Mouse (Mus musculus) CH12.LX (cell line): ENCODE results near the gene Zbtb1. TPM values are rescaled to one million over a fixed set of nuclear protein-coding genes. Genes with fewer than 3 reads are reported as not detected.

Experiments used
- DNase-seq: peaks from one replicate; pipeline ENCODE4 v3.0.0-alpha.2; 2013; ENCODE audit errors: extremely low read depth
- H3K27ac ChIP-seq: 2 replicates; pipeline ENCODE4 v1.5.1; 2012; ENCODE audit warnings: low read depth, mild to moderate bottlenecking, control low read depth, moderate library complexity; ENCODE audit not compliant: insufficient read depth
- H3K27me3 ChIP-seq: replicated peaks from 2 replicates; pipeline ENCODE3; 2012; ENCODE audit warnings: inconsistent platforms
- H3K36me3 ChIP-seq, 2 experiments: replicated peaks in 1 of 2; 2 replicates each; pipeline versions ENCODE3 to v1.6.1; 2012; ENCODE audit warnings: inconsistent platforms in 1 of 2, low read length in 1 of 2, mild to moderate bottlenecking in 1 of 2, mixed read lengths in 1 of 2, moderate library complexity in 1 of 2; ENCODE audit not compliant: control insufficient read depth in 1 of 2, insufficient read depth in 1 of 2
- H3K4me1 ChIP-seq, 2 experiments: 2 replicates each; pipeline ENCODE4 v1.6.1; 2012; ENCODE audit warnings: inconsistent platforms in 1 of 2, moderate library complexity in 1 of 2; ENCODE audit not compliant: insufficient read depth in 2 of 2, control insufficient read depth in 1 of 2
- H3K4me2 ChIP-seq: 2 replicates; pipeline ENCODE4 v1.6.1; 2012; ENCODE audit warnings: low read depth, mild to moderate bottlenecking, control low read depth; ENCODE audit not compliant: poor library complexity, insufficient read depth, severe bottlenecking
- H3K4me3 ChIP-seq, 3 experiments: fragments of 150-350 bp in 1 of 3; sonication (generic) in 1 of 3; replicated peaks in 1 of 3; 2 replicates each; pipeline versions ENCODE3 to v1.5.1; 2011 to 2012; ENCODE audit warnings: low read depth in 2 of 3, low read length in 2 of 3, mild to moderate bottlenecking in 2 of 3, moderate library complexity in 2 of 3, control low read depth in 1 of 3, improper control_type of control experiment in 1 of 3, inconsistent platforms in 1 of 3, mixed read lengths in 1 of 3; ENCODE audit not compliant: poor library complexity in 1 of 3
- H3K79me2 ChIP-seq: replicated peaks from 2 replicates; pipeline ENCODE4 v1.6.1; 2012; ENCODE audit warnings: mild to moderate bottlenecking, moderate library complexity; ENCODE audit not compliant: control insufficient read depth, poor library complexity, insufficient read depth, severe bottlenecking; ENCODE audit errors: extremely low read depth
- H3K9ac ChIP-seq: 2 replicates; pipeline ENCODE4 v1.6.1; 2012; ENCODE audit warnings: low read depth, mild to moderate bottlenecking, control low read depth, moderate library complexity; ENCODE audit not compliant: insufficient read depth
- H3K9me3 ChIP-seq: replicated peaks from 2 replicates; pipeline ENCODE3; 2012; ENCODE audit warnings: low read length, inconsistent platforms, mixed read lengths
- BHLHE40 ChIP-seq: IDR thresholded peaks from 2 replicates; pipeline ENCODE4 v1.6.1; 2011; ENCODE audit warnings: mild to moderate bottlenecking, low read depth, low read length, improper control_type of control experiment
- CHD1 ChIP-seq: IDR thresholded peaks from 2 replicates; pipeline ENCODE4 v1.6.1; 2012; ENCODE audit warnings: low read depth, low read length, improper control_type of control experiment, inconsistent platforms
- CTCF ChIP-seq, 2 experiments: IDR thresholded peaks in 1 of 2; conservative IDR thresholded peaks in 1 of 2; 2 replicates each; pipeline ENCODE4 v1.5.1; 2011 to 2012; ENCODE audit warnings: low read depth in 2 of 2, low read length in 2 of 2, improper control_type of control experiment in 1 of 2, inconsistent platforms in 1 of 2, mild to moderate bottlenecking in 1 of 2, moderate library complexity in 1 of 2
- EP300 ChIP-seq: IDR thresholded peaks from 2 replicates; pipeline ENCODE4 v1.6.1; 2011; ENCODE audit warnings: low read length, improper control_type of control experiment
- GABPA ChIP-seq: IDR thresholded peaks from 2 replicates; pipeline ENCODE4 v1.6.1; 2012; ENCODE audit warnings: low read depth, low read length, improper control_type of control experiment, inconsistent platforms; ENCODE audit not compliant: insufficient replicate concordance
- HCFC1 ChIP-seq: IDR thresholded peaks from 2 replicates; pipeline ENCODE4 v1.6.1; 2012; ENCODE audit warnings: low read depth, mild to moderate bottlenecking, inconsistent platforms, low read length, improper control_type of control experiment
- IRF4 ChIP-seq: IDR thresholded peaks from 2 replicates; pipeline ENCODE4 v1.6.1; 2014; ENCODE audit warnings: low read depth, mild to moderate bottlenecking, inconsistent platforms, low read length, improper control_type of control experiment
- JUND ChIP-seq: conservative IDR thresholded peaks from 2 replicates; pipeline ENCODE4 v1.6.1; 2011; ENCODE audit warnings: low read depth, low read length, improper control_type of control experiment
- MAX ChIP-seq: IDR thresholded peaks from 2 replicates; pipeline ENCODE4 v1.6.1; 2011; ENCODE audit warnings: low read length, improper control_type of control experiment
- MXI1 ChIP-seq: IDR thresholded peaks from 2 replicates; pipeline ENCODE4 v1.6.1; 2011; ENCODE audit warnings: mild to moderate bottlenecking, low read depth, low read length, improper control_type of control experiment
- MYC ChIP-seq: IDR thresholded peaks from 2 replicates; pipeline ENCODE4 v1.6.1; 2011; ENCODE audit warnings: low read depth, mild to moderate bottlenecking, improper control_type of control experiment, low read length
- NELFE ChIP-seq: IDR thresholded peaks from 2 replicates; pipeline ENCODE4 v1.6.1; 2011; ENCODE audit warnings: low read depth, low read length, improper control_type of control experiment
- POLR2AphosphoS2 ChIP-seq: IDR thresholded peaks from 2 replicates; pipeline ENCODE4 v1.6.1; 2011; ENCODE audit warnings: low read depth, low read length, improper control_type of control experiment
- RAD21 ChIP-seq: IDR thresholded peaks from 2 replicates; pipeline ENCODE4 v1.6.1; 2011; ENCODE audit warnings: low read depth, mild to moderate bottlenecking, low read length, improper control_type of control experiment, moderate library complexity
- SIN3A ChIP-seq: IDR thresholded peaks from 2 replicates; pipeline ENCODE4 v1.6.1; 2012; ENCODE audit warnings: low read length, improper control_type of control experiment, inconsistent platforms
- SMC3 ChIP-seq: IDR thresholded peaks from 2 replicates; pipeline ENCODE4 v1.6.1; 2011; ENCODE audit warnings: low read depth, low read length, improper control_type of control experiment
- TCF12 ChIP-seq: IDR thresholded peaks from 2 replicates; pipeline ENCODE4 v1.6.1; 2014; ENCODE audit warnings: low read depth, mild to moderate bottlenecking, inconsistent platforms, low read length, improper control_type of control experiment
- USF1 ChIP-seq: IDR thresholded peaks from 2 replicates; pipeline ENCODE4 v1.6.1; 2014; ENCODE audit warnings: low read depth, mild to moderate bottlenecking, inconsistent platforms, low read length, improper control_type of control experiment
- ZKSCAN1 ChIP-seq: IDR thresholded peaks from 2 replicates; pipeline ENCODE4 v1.6.1; 2012; ENCODE audit warnings: low read depth, inconsistent platforms, low read length, improper control_type of control experiment, borderline replicate concordance
- dilution Hi-C: fragments of 300-500 bp; cut with MboI; formaldehyde crosslinking; loops from 2 replicates; pipeline ENCODE4 v1.14.3; 2020; ENCODE audit warnings: low sequenced_read_pairs; ENCODE audit not compliant: extremely low pct_unique_long_range_greater_than_20kb, extremely low pct_ligation_motif_present
- in situ Hi-C: fragments of 300-500 bp; cut with MboI; formaldehyde crosslinking; loops from 3 replicates; pipeline ENCODE4 v1.14.3; 2019; ENCODE audit warnings: low sequenced_read_pairs, low pct_ligation_motif_present, low pct_unique_long_range_greater_than_20kb, mixed read lengths
- polyA plus RNA-seq: library from polyadenylated mRNA; unstranded; fragments of >175 nt; gene quantifications from 2 replicates; pipeline ENCODE4 v1.2.1, GENCODE M21; 2012; ENCODE audit warnings: low read depth; ENCODE audit not compliant: insufficient read length
- total RNA-seq, 2 experiments: library from RNA; depleted of rRNA; stranded (reverse); fragments of 300-350 nt in 1 of 2; fragments of >200 nt in 1 of 2; gene quantifications; 2 replicates each; pipeline ENCODE4 v1.2.3; 2012 to 2014

Gene Zbtb1
- total and polyA plus RNA-seq, 3 experiments: 6.4 to 22.0 (median 17.1) TPM

- dilution Hi-C loops (no loop called here), in situ Hi-C loops (no loop called here)
- Histone ChIP-seq H3K4me3 (peak overlapping the region; percentile 75 to 90 (median 79)), H3K4me1 (peaks cover 0 to 28% of the 10 kb centered on the region in 2 experiments; a peak in 2 of 4 replicates), H3K79me2 (peaks cover 52% of the 10 kb centered on the region), H3K4me2 (peak overlapping the region; percentile 98), H3K9me3 (no peaks in the 10 kb centered on the region), H3K36me3 (peaks cover 23 to 33% of the 10 kb centered on the region in 2 experiments), H3K9ac (peak overlapping the region; percentile 80), H3K27ac (peak overlapping the region; percentile 44), H3K27me3 (no peaks in the 10 kb centered on the region)
- no peak for TF ChIP-seq ZKSCAN1
- TF ChIP-seq SIN3A: no peak; the same call in 1 of the 2 replicates
- TF ChIP-seq MXI1: peak; percentile 79; the same call in 1 of the 2 replicates
- peak; percentile 43; the same call in 1 of the 2 replicates for TF ChIP-seq BHLHE40
- TF ChIP-seq CTCF (conservative IDR thresholded peaks at IDR 0.05 in 1 of 2, IDR thresholded peaks at IDR 0.05 in 1 of 2; ENCODE audit: low read depth in 2 of 2, low read length in 2 of 2): peak in 1 of 2 experiments; percentile 22; a peak in 2 of 4 replicates
- TF ChIP-seq POLR2AphosphoS2: no peak
- no peak for TF ChIP-seq TCF12
- no peak for TF ChIP-seq GABPA
- 0 out of 2 replicates have a peak, but pooled peaks have one; percentile 6 for TF ChIP-seq IRF4
- TF ChIP-seq RAD21: peak; percentile 0; the same call in 1 of the 2 replicates
- no peak for TF ChIP-seq NELFE
- TF ChIP-seq USF1: no peak
- no peak for TF ChIP-seq SMC3
- no peak for TF ChIP-seq CHD1
- no peak for TF ChIP-seq HCFC1
- no peak for TF ChIP-seq JUND
- peak; percentile 90 for TF ChIP-seq MAX
- peak; percentile 97 for TF ChIP-seq MYC
- DNase-seq: peak; percentile 34
Observed at GRCm38 (mm10) chr12:76444862-76445261, 74.8 kb downstream of the Zbtb1 start.

GRCm38 (mm10) chr12:76446201-76446600 is 76.1 kb downstream of the Zbtb1 start:
- Histone ChIP-seq H3K9ac (peak overlapping the region; percentile 77), H3K36me3 (peaks cover 35 to 46% of the 10 kb centered on the region in 2 experiments), H3K4me2 (peak overlapping the region; percentile 98), H3K9me3 (no peaks in the 10 kb centered on the region), H3K27ac (no peak overlapping the region), H3K4me1 (peaks cover 0 to 28% of the 10 kb centered on the region in 2 experiments; a peak in 2 of 4 replicates), H3K79me2 (peaks cover 62% of the 10 kb centered on the region), H3K4me3 (peak overlapping the region; percentile 44 to 90 (median 75)), H3K27me3 (no peaks in the 10 kb centered on the region)
- dilution Hi-C loops (no loop called here), in situ Hi-C loops (no loop called here)
- no peak for DNase-seq
- no peak for TF ChIP-seq CHD1
- no peak for TF ChIP-seq MXI1
- 0 out of 2 replicates have a peak, but pooled peaks have one; percentile 37 for TF ChIP-seq EP300

Other genes with a start within 250 kb of the Zbtb1 start
- gene Esr2, start 193.0 kb upstream of the Zbtb1 start, total RNA-seq (2012; rRNA removed): 0.04 TPM in 2 replicates
- not detected in 2 replicates for gene Esr2, start 193.0 kb upstream of the Zbtb1 start, total RNA-seq (2014; rRNA removed)
- not detected in 2 replicates for gene Esr2, start 193.0 kb upstream of the Zbtb1 start, polyA plus RNA-seq
- 0.25 and 0.42 TPM in 2 replicates for gene Tex21, start 123.5 kb upstream of the Zbtb1 start, total RNA-seq (2012; rRNA removed)
- 0.11 TPM in 1 of 2 replicates, not detected in the other for gene Tex21, start 123.5 kb upstream of the Zbtb1 start, total RNA-seq (2014; rRNA removed)
- 0.15 and 0.29 TPM in 2 replicates for gene Tex21, start 123.5 kb upstream of the Zbtb1 start, polyA plus RNA-seq
- gene Mthfd1, start 115.0 kb upstream of the Zbtb1 start, total RNA-seq (2012; rRNA removed): 110 and 144 TPM in 2 replicates
- 112 and 126 TPM in 2 replicates for gene Mthfd1, start 115.0 kb upstream of the Zbtb1 start, total RNA-seq (2014; rRNA removed)
- 133 and 140 TPM in 2 replicates for gene Mthfd1, start 115.0 kb upstream of the Zbtb1 start, polyA plus RNA-seq
- gene Akap5, start 45.4 kb upstream of the Zbtb1 start, total RNA-seq (2012; rRNA removed): 0.38 and 0.67 TPM in 2 replicates
- gene Akap5, start 45.4 kb upstream of the Zbtb1 start, total RNA-seq (2014; rRNA removed): 0.27 and 0.32 TPM in 2 replicates
- gene Akap5, start 45.4 kb upstream of the Zbtb1 start, polyA plus RNA-seq: 0.76 and 0.89 TPM in 2 replicates
- 7.3 TPM in 2 replicates for gene Zbtb25, start 664 bp upstream of the Zbtb1 start, total RNA-seq (2012; rRNA removed)
- 6.6 and 7.2 TPM in 2 replicates for gene Zbtb25, start 664 bp upstream of the Zbtb1 start, total RNA-seq (2014; rRNA removed)
- 8.5 and 18.7 TPM in 2 replicates for gene Zbtb25, start 664 bp upstream of the Zbtb1 start, polyA plus RNA-seq
- 4.7 and 5.3 TPM in 2 replicates for gene Hspa2, start 33.9 kb downstream of the Zbtb1 start, total RNA-seq (2012; rRNA removed)
- 3.4 and 3.6 TPM in 2 replicates for gene Hspa2, start 33.9 kb downstream of the Zbtb1 start, total RNA-seq (2014; rRNA removed)
- 3.4 and 3.8 TPM in 2 replicates for gene Hspa2, start 33.9 kb downstream of the Zbtb1 start, polyA plus RNA-seq
- not detected in 2 replicates for gene Ppp1r36, start 47.3 kb downstream of the Zbtb1 start, total RNA-seq (2012; rRNA removed)
- gene Ppp1r36, start 47.3 kb downstream of the Zbtb1 start, total RNA-seq (2014; rRNA removed): not detected in 2 replicates
- not detected in 2 replicates for gene Ppp1r36, start 47.3 kb downstream of the Zbtb1 start, polyA plus RNA-seq
- gene Plekhg3, start 160.6 kb downstream of the Zbtb1 start, total RNA-seq (2012; rRNA removed): 4.1 and 6.1 TPM in 2 replicates
- 0.04 and 0.16 TPM in 2 replicates for gene Plekhg3, start 160.6 kb downstream of the Zbtb1 start, total RNA-seq (2014; rRNA removed)
- 0.27 and 0.37 TPM in 2 replicates for gene Plekhg3, start 160.6 kb downstream of the Zbtb1 start, polyA plus RNA-seq